Mouse (Mus musculus): ENCODE measurements around the gene Mfn1. TPM values are rescaled to one million over a fixed set of nuclear protein-coding genes. Genes with fewer than 3 reads are reported as not detected.

The Mfn1 gene
- polyA plus RNA-seq, 1 experiment = 12.4 TPM

GRCm38 (mm10) chr3:32595080-32595479 lies 65.8 kb downstream of the Mfn1 start:
- H3K4me3 ChIP-seq (replicated peaks; ENCODE audit: extremely low read depth, low read depth, low read length) = no peak overlapping the region
- WGBS = 83% methylated on average over 4 of the region's 4 CpGs

GRCm38 (mm10) chr3:32599328-32599727 lies 70.1 kb downstream of the Mfn1 start:
- Histone ChIP-seq H3K4me3 (replicated peaks; ENCODE audit: extremely low read depth, low read depth, low read length) (no peak overlapping the region), H3K4me1 (ENCODE audit: control insufficient read depth, insufficient read depth, low read length) (no peaks in the 10 kb centered on the region)
- TF ChIP-seq CTCF (IDR thresholded peaks at IDR 0.05; ENCODE audit: insufficient read depth, low read length) (no peak), POLR2A (IDR thresholded peaks at IDR 0.05; ENCODE audit: borderline replicate concordance, extremely low read depth, low read depth, low read length) (no peak)
- WGBS = 55% methylated on average over 3 of the region's 3 CpGs
- DNase-seq = no peak

More at GRCm38 (mm10) chr3:32595080-32595479, 65.8 kb downstream of the Mfn1 start:
- H3K4me1 ChIP-seq (ENCODE audit: control insufficient read depth, insufficient read depth, low read length) = no peaks in the 10 kb centered on the region
- DNase-seq = no peak
- TF ChIP-seq POLR2A (IDR thresholded peaks at IDR 0.05; ENCODE audit: borderline replicate concordance, extremely low read depth, low read depth, low read length) (no peak), CTCF (IDR thresholded peaks at IDR 0.05; ENCODE audit: insufficient read depth, low read length) (no peak)

- Histone ChIP-seq H3K4me1 (ENCODE audit: control insufficient read depth, insufficient read depth, low read length) (no peaks in the 10 kb centered on the region), H3K4me3 (replicated peaks; ENCODE audit: extremely low read depth, low read depth, low read length) (no peak overlapping the region)
- TF ChIP-seq POLR2A (IDR thresholded peaks at IDR 0.05; ENCODE audit: borderline replicate concordance, extremely low read depth, low read depth, low read length) = no peak
- no peak for TF ChIP-seq CTCF (IDR thresholded peaks at IDR 0.05; ENCODE audit: insufficient read depth, low read length)
- no peak for DNase-seq
- 68% methylated on average over 10 of the region's 10 CpGs for WGBS
Measured at GRCm38 (mm10) chr3:32601055-32601454, 71.8 kb downstream of the Mfn1 start.

GRCm38 (mm10) chr3:32609233-32609632 lies 80.0 kb downstream of the Mfn1 start:
- H3K4me3 ChIP-seq (replicated peaks; ENCODE audit: extremely low read depth, low read depth, low read length) = no peak overlapping the region
- no peak for TF ChIP-seq CTCF (IDR thresholded peaks at IDR 0.05; ENCODE audit: insufficient read depth, low read length)
- TF ChIP-seq POLR2A (IDR thresholded peaks at IDR 0.05; ENCODE audit: borderline replicate concordance, extremely low read depth, low read depth, low read length) = no peak
- no peak for DNase-seq
- H3K4me1 ChIP-seq (ENCODE audit: control insufficient read depth, insufficient read depth, low read length) = peaks cover 3% of the 10 kb centered on the region; the same call in 1 of the 2 replicates
- WGBS = 95% methylated on average over 4 of the region's 4 CpGs

GRCm38 (mm10) chr3:32610560-32610959 lies 81.3 kb downstream of the Mfn1 start:
- 18% methylated on average over 7 of the region's 7 CpGs for WGBS
- peak; percentile 23 for DNase-seq

GRCm38 (mm10) chr3:32611606-32612170 lies 82.4 kb downstream of the Mfn1 start:
- DNase-seq = no peak
- WGBS = 49% methylated on average over 11 of the region's 11 CpGs
- H3K4me1 ChIP-seq (ENCODE audit: control insufficient read depth, insufficient read depth, low read length) = peaks cover 9% of the 10 kb centered on the region
- no peak overlapping the region for H3K4me3 ChIP-seq (replicated peaks; ENCODE audit: extremely low read depth, low read depth, low read length)
- TF ChIP-seq POLR2A (IDR thresholded peaks at IDR 0.05; ENCODE audit: borderline replicate concordance, extremely low read depth, low read depth, low read length) (no peak), CTCF (IDR thresholded peaks at IDR 0.05; ENCODE audit: insufficient read depth, low read length) (no peak)

More at GRCm38 (mm10) chr3:32610560-32610959, 81.3 kb downstream of the Mfn1 start:
- no peak overlapping the region for H3K4me3 ChIP-seq (replicated peaks; ENCODE audit: extremely low read depth, low read depth, low read length)
- peaks cover 9% of the 10 kb centered on the region for H3K4me1 ChIP-seq (ENCODE audit: control insufficient read depth, insufficient read depth, low read length)
- TF ChIP-seq CTCF (IDR thresholded peaks at IDR 0.05; ENCODE audit: insufficient read depth, low read length) = peak; percentile 56
- no peak for TF ChIP-seq POLR2A (IDR thresholded peaks at IDR 0.05; ENCODE audit: borderline replicate concordance, extremely low read depth, low read depth, low read length)

- Histone ChIP-seq H3K4me3 (replicated peaks; ENCODE audit: extremely low read depth, low read depth, low read length) (no peak overlapping the region), H3K4me1 (ENCODE audit: control insufficient read depth, insufficient read depth, low read length) (peaks cover 9% of the 10 kb centered on the region)
- TF ChIP-seq POLR2A (IDR thresholded peaks at IDR 0.05; ENCODE audit: borderline replicate concordance, extremely low read depth, low read depth, low read length) (no peak), CTCF (IDR thresholded peaks at IDR 0.05; ENCODE audit: insufficient read depth, low read length) (no peak)
- no peak for DNase-seq
- WGBS = 53% methylated on average over 2 of the region's 2 CpGs
Measured at GRCm38 (mm10) chr3:32614786-32615185, 85.5 kb downstream of the Mfn1 start.

- 12% methylated on average over 5 of the region's 5 CpGs for WGBS
- TF ChIP-seq CTCF (IDR thresholded peaks at IDR 0.05; ENCODE audit: insufficient read depth, low read length) (no peak), POLR2A (IDR thresholded peaks at IDR 0.05; ENCODE audit: borderline replicate concordance, extremely low read depth, low read depth, low read length) (no peak)
- peak overlapping the region; percentile 70 for H3K4me3 ChIP-seq (replicated peaks; ENCODE audit: extremely low read depth, low read depth, low read length)
- peaks cover 9% of the 10 kb centered on the region for H3K4me1 ChIP-seq (ENCODE audit: control insufficient read depth, insufficient read depth, low read length)
- no peak for DNase-seq
Measured at GRCm38 (mm10) chr3:32615376-32615775, 86.1 kb downstream of the Mfn1 start.

- WGBS = 3% methylated on average over 14 of the region's 14 CpGs
- H3K4me1 ChIP-seq (ENCODE audit: control insufficient read depth, insufficient read depth, low read length) = peaks cover 9% of the 10 kb centered on the region
- DNase-seq = no peak
- peak overlapping the region; percentile 70 for H3K4me3 ChIP-seq (replicated peaks; ENCODE audit: extremely low read depth, low read depth, low read length)
- TF ChIP-seq CTCF (IDR thresholded peaks at IDR 0.05; ENCODE audit: insufficient read depth, low read length) = no peak
- no peak for TF ChIP-seq POLR2A (IDR thresholded peaks at IDR 0.05; ENCODE audit: borderline replicate concordance, extremely low read depth, low read depth, low read length)
Measured at GRCm38 (mm10) chr3:32616006-32616330, 86.7 kb downstream of the Mfn1 start.

- WGBS = 2% methylated on average over 79 of the region's 83 CpGs
- no peak for TF ChIP-seq CTCF (IDR thresholded peaks at IDR 0.05; ENCODE audit: insufficient read depth, low read length)
- TF ChIP-seq POLR2A (IDR thresholded peaks at IDR 0.05; ENCODE audit: borderline replicate concordance, extremely low read depth, low read depth, low read length) = no peak
- Histone ChIP-seq H3K4me1 (ENCODE audit: control insufficient read depth, insufficient read depth, low read length) (peaks cover 9% of the 10 kb centered on the region), H3K4me3 (replicated peaks; ENCODE audit: extremely low read depth, low read depth, low read length) (peak within 1 kb of the TSS; percentile 70)
- DNase-seq = peak; percentile 30
Measured at GRCm38 (mm10) chr3:32616331-32617052, 87.2 kb downstream of the Mfn1 start, which contains the start of gene Gnb4. Gnb4 (minus strand) TSS chr3:32616585.
